Mouse (Mus musculus) C2C12 (cell line): ENCODE data around the gene Trmt61a. TPM values are rescaled to one million over a fixed set of nuclear protein-coding genes. Genes with fewer than 3 reads are reported as not detected.

Experiments used
- H3K27me3 ChIP-seq: one replicate; pipeline ENCODE4 v1.6.1; 2011; ENCODE audit not compliant: control insufficient read depth, insufficient read depth, insufficient read length
- H3K36me3 ChIP-seq: one replicate; pipeline ENCODE4 v1.6.1; 2011; ENCODE audit not compliant: control insufficient read depth, insufficient read depth
- H3K4me3 ChIP-seq: one replicate; pipeline ENCODE4 v1.5.1; 2011; ENCODE audit warnings: mild to moderate bottlenecking, control low read depth; ENCODE audit not compliant: poor library complexity, insufficient read depth, severe bottlenecking
- H3K79me2 ChIP-seq: one replicate; pipeline ENCODE4 v1.6.1; 2011; ENCODE audit not compliant: control insufficient read depth, insufficient read depth
- H3K79me3 ChIP-seq: one replicate; pipeline ENCODE4 v1.6.1; 2011; ENCODE audit warnings: low read depth, control low read depth
- H3ac ChIP-seq: one replicate; pipeline ENCODE3; 2011; ENCODE audit warnings: low read depth; ENCODE audit not compliant: control insufficient read depth, insufficient read length
- CEBPB ChIP-seq: IDR thresholded peaks from one replicate; pipeline ENCODE4 v1.6.1; 2011; ENCODE audit warnings: low read depth, mild to moderate bottlenecking, control low read depth, moderate library complexity
- CTCF ChIP-seq: IDR thresholded peaks from one replicate; pipeline ENCODE4 v1.5.1; 2011; ENCODE audit not compliant: control insufficient read depth, insufficient read depth, insufficient read length
- FOSL1 ChIP-seq: IDR thresholded peaks from one replicate; pipeline ENCODE4 v1.8.0; 2011; ENCODE audit warnings: mild to moderate bottlenecking, low read length; ENCODE audit not compliant: poor library complexity, insufficient read depth, severe bottlenecking
- MAX ChIP-seq: IDR thresholded peaks from one replicate; pipeline ENCODE4 v1.6.1; 2011; ENCODE audit warnings: mild to moderate bottlenecking, control low read depth
- MYOD1 ChIP-seq: IDR thresholded peaks from one replicate; pipeline ENCODE4 v1.6.1; 2011; ENCODE audit warnings: low read depth; ENCODE audit not compliant: control insufficient read depth, insufficient read length
- MYOG ChIP-seq: IDR thresholded peaks from one replicate; pipeline ENCODE4 v1.6.1; 2011; ENCODE audit not compliant: control insufficient read depth, insufficient read length; ENCODE audit errors: extremely low read depth
- USF1 ChIP-seq: IDR thresholded peaks from one replicate; pipeline ENCODE4 v1.6.1; 2011; ENCODE audit warnings: low read depth, mild to moderate bottlenecking, control low read depth, moderate library complexity
- polyA plus RNA-seq: library from polyadenylated mRNA; unstranded; fragments of >200 nt; fragmentation: generic; extraction: Trizol; gene quantifications from one replicate; pipeline ENCODE4 v1.2.1, GENCODE M21; 2012; ENCODE audit warnings: missing spikeins

The Trmt61a gene
- polyA plus RNA-seq, 1 experiment = 32.1 TPM

GRCm38 (mm10) chr12:111667421-111667820 is 10.5 kb upstream of the Trmt61a start:
- no peak overlapping the region for H3K4me3 ChIP-seq
- no peak for TF ChIP-seq MAX
- no peak for TF ChIP-seq CTCF
- no peak for TF ChIP-seq MYOG
- TF ChIP-seq FOSL1 = no peak
- no peak for TF ChIP-seq USF1
- TF ChIP-seq CEBPB = no peak
- no peaks in the 10 kb centered on the region for H3K36me3 ChIP-seq
- no peak overlapping the region for H3ac ChIP-seq
- H3K27me3 ChIP-seq = no peaks in the 10 kb centered on the region
- no peaks in the 10 kb centered on the region for H3K79me3 ChIP-seq
- H3K79me2 ChIP-seq = no peaks in the 10 kb centered on the region

- TF ChIP-seq MYOD1 = no peak
- no peak for TF ChIP-seq MAX
- TF ChIP-seq MYOG = no peak
- TF ChIP-seq FOSL1 = no peak
- no peak for TF ChIP-seq USF1
- no peak for TF ChIP-seq CEBPB
- TF ChIP-seq CTCF = peak; percentile 83
- Histone ChIP-seq H3ac (peak overlapping the region; percentile 42), H3K79me3 (no peaks in the 10 kb centered on the region), H3K4me3 (no peak overlapping the region), H3K36me3 (no peaks in the 10 kb centered on the region), H3K27me3 (no peaks in the 10 kb centered on the region), H3K79me2 (no peaks in the 10 kb centered on the region)
These were observed 9.4 kb upstream of the Trmt61a start for GRCm38 (mm10) chr12:111668457-111668912.

- H3K4me3 ChIP-seq = no peak overlapping the region
- no peaks in the 10 kb centered on the region for H3K27me3 ChIP-seq
- no peaks in the 10 kb centered on the region for H3K79me2 ChIP-seq
- TF ChIP-seq MYOD1 (no peak), MAX (no peak), CTCF (no peak), MYOG (no peak), CEBPB (no peak), USF1 (no peak), FOSL1 (no peak)
- H3K36me3 ChIP-seq = no peaks in the 10 kb centered on the region
- H3ac ChIP-seq = no peak overlapping the region
- H3K79me3 ChIP-seq = no peaks in the 10 kb centered on the region
These were observed 8.7 kb upstream of the Trmt61a start for GRCm38 (mm10) chr12:111669000-111669788.

GRCm38 (mm10) chr12:111669961-111670360 is 7.9 kb upstream of the Trmt61a start:
- Histone ChIP-seq H3K79me2 (no peaks in the 10 kb centered on the region), H3K79me3 (no peaks in the 10 kb centered on the region), H3ac (no peak overlapping the region), H3K36me3 (no peaks in the 10 kb centered on the region), H3K27me3 (no peaks in the 10 kb centered on the region), H3K4me3 (no peak overlapping the region)
- TF ChIP-seq CEBPB (no peak), MYOG (no peak), MAX (no peak), MYOD1 (no peak), FOSL1 (no peak), CTCF (no peak)

GRCm38 (mm10) chr12:111670371-111670971 is 7.4 kb upstream of the Trmt61a start:
- H3K36me3 ChIP-seq = no peaks in the 10 kb centered on the region
- H3K79me3 ChIP-seq = no peaks in the 10 kb centered on the region
- H3K27me3 ChIP-seq = no peaks in the 10 kb centered on the region
- H3ac ChIP-seq = no peak overlapping the region
- no peaks in the 10 kb centered on the region for H3K79me2 ChIP-seq
- TF ChIP-seq USF1 (no peak), CTCF (no peak)
- no peak overlapping the region for H3K4me3 ChIP-seq
